Mouse (Mus musculus): ENCODE measurements around the gene Cabp7.

- no peak for TF ChIP-seq CTCF (conservative IDR thresholded peaks at IDR 0.05; ENCODE audit: insufficient read depth, insufficient read length, low read depth, low read length)
- TF ChIP-seq POLR2A (IDR thresholded peaks at IDR 0.05; ENCODE audit: low read depth, low read length), result no peak
These were observed 9.9 kb upstream of the Cabp7 start for GRCm38 (mm10) chr11:4756460-4756859.
